Mouse (Mus musculus) liver, embryonic 14.5 days (tissue): ENCODE measurements around the gene Dhx57. TPM values are rescaled to one million over a fixed set of nuclear protein-coding genes. Genes with fewer than 3 reads are reported as not detected.
A peak's percentile ranks its signal among the peaks of the same experiment; 100 is the strongest.

Experiments
- ATAC-seq: fragments of 200-750 bp; cut with Nextera tagmentation; 2 replicates; pipeline ENCODE4 v1.8.0; 2017; ENCODE audit warnings: moderate number of reproducible peaks, mild to moderate bottlenecking, moderate library complexity; ENCODE audit not compliant: insufficient read depth
- DNase-seq, 3 experiments: peaks; one replicate each; pipeline ENCODE4 v3.0.0-alpha.2; 2012 to 2013; ENCODE audit warnings: low read depth in 3 of 3, low spot score in 3 of 3
- H3K27ac ChIP-seq: fragments of 300-500 bp; sonication (generic); 2 replicates; pipeline ENCODE4 v1.5.1; 2014; ENCODE audit warnings: moderate library complexity, mild to moderate bottlenecking, control low read depth, inconsistent platforms
- H3K27me3 ChIP-seq: fragments of 300-500 bp; sonication (generic); 2 replicates; pipeline ENCODE4 v1.6.1; 2014; ENCODE audit warnings: mild to moderate bottlenecking, low read length, moderate library complexity; ENCODE audit not compliant: control insufficient read depth, insufficient read depth
- H3K36me3 ChIP-seq: fragments of 300-500 bp; sonication (generic); replicated peaks from 2 replicates; pipeline ENCODE4 v1.6.1; 2014; ENCODE audit warnings: low read depth; ENCODE audit not compliant: control insufficient read depth, insufficient read depth
- H3K4me1 ChIP-seq, 2 experiments: fragments of 200-500 bp in 1 of 2; fragments of 300-500 bp in 1 of 2; sonication (generic) in 1 of 2; replicated peaks; 2 replicates each; pipeline ENCODE4 v1.6.1; 2012 to 2014; ENCODE audit warnings: antibody characterized with exemption in 1 of 2, inconsistent platforms in 1 of 2, low read length in 1 of 2; ENCODE audit not compliant: control insufficient read depth in 2 of 2, insufficient read depth in 2 of 2
- H3K4me2 ChIP-seq: fragments of 300-500 bp; sonication (generic); 2 replicates; pipeline ENCODE4 v1.6.1; 2014; ENCODE audit warnings: low read depth, mild to moderate bottlenecking, control low read depth, moderate library complexity
- H3K4me3 ChIP-seq, 2 experiments: fragments of 200-500 bp in 1 of 2; fragments of 300-500 bp in 1 of 2; sonication (generic) in 1 of 2; 2 replicates each; pipeline ENCODE4 v1.5.1; 2012 to 2014; ENCODE audit warnings: low read depth in 2 of 2, low read length in 2 of 2, mild to moderate bottlenecking in 2 of 2, control low read depth in 1 of 2, inconsistent platforms in 1 of 2, moderate library complexity in 1 of 2; ENCODE audit not compliant: insufficient read depth in 1 of 2
- H3K9ac ChIP-seq: fragments of 300-500 bp; sonication (generic); replicated peaks from 2 replicates; pipeline ENCODE4 v1.6.1; 2014; ENCODE audit warnings: mild to moderate bottlenecking, control low read depth, moderate library complexity
- H3K9me3 ChIP-seq: fragments of 300-500 bp; sonication (generic); 2 replicates; pipeline ENCODE4 v1.6.1; 2016; ENCODE audit warnings: low read length, mixed read lengths; ENCODE audit not compliant: control insufficient read depth
- CTCF ChIP-seq: IDR thresholded peaks from 2 replicates; pipeline ENCODE4 v1.5.1; 2016; ENCODE audit warnings: antibody characterized with exemption, low read depth, control low read depth
- EP300 ChIP-seq: IDR thresholded peaks from 2 replicates; pipeline ENCODE4 v1.6.1; 2016; ENCODE audit warnings: antibody characterized with exemption, low read depth
- WGBS: fragments of 180-500 bp; shearing (Covaris S2); extraction: QIAGEN DNeasy Blood & Tissue Kit; methylation state at CpG from one replicate; pipeline ENCODE4 v1.1.7; 2014; ENCODE audit not compliant: insufficient replicate concordance; 5-methylcytosine and 5-hydroxymethylcytosine counted together
- polyA plus RNA-seq, 2 experiments: library from polyadenylated mRNA; depleted of rRNA in 1 of 2; stranded (reverse) in 1 of 2; unstranded in 1 of 2; fragments of >200 nt; fragmentation: Nextera tagmentation in 1 of 2; extraction: Ambion mirVana in 1 of 2; gene quantifications; 2 replicates each; pipeline versions ENCODE4 v1.2.1 to v1.2.3; 2012 to 2014

The Dhx57 gene
- polyA plus RNA-seq, 2 experiments = 2.8 to 5.1 TPM

DNA sequence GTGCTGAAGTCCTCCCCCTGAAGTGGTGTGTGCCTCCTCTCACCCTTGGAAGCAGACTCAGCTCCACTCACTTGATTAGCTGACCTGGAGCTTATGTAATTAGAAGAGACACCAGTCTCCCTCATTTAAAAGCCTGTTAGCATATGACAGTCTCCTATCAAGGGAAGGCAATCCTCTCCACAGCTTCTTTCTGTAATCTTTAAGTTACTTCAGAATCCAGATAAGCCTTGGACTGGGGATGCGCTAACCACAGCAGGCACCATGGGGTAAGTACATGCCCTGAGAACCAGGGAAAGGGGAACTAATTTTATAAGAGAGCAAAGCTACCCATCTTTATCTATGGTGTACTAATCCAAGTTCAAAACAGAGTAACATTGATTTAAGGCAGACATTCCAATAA is 17.0 kb upstream of the Dhx57 start, which contains the start of gene Arhgef33:
Gene Arhgef33 (plus strand): TSS at position 157 of the 400 bp plus-strand sequence.
- ATAC-seq (no peak), DNase-seq (no peak)
- Histone ChIP-seq H3K9me3 (no peaks in the 10 kb centered on the region), H3K4me1 (no peaks in the 10 kb centered on the region), H3K36me3 (no peaks in the 10 kb centered on the region), H3K4me3 (no peak within 1 kb of the TSS), H3K4me2 (no peak within 1 kb of the TSS), H3K9ac (no peak within 1 kb of the TSS), H3K27me3 (no peaks in the 10 kb centered on the region; the same call in 1 of the 2 replicates), H3K27ac (no peak within 1 kb of the TSS)
- WGBS = 36% methylated on average over 1 of the region's 1 CpGs
- no peak for TF ChIP-seq CTCF
- no peak for TF ChIP-seq EP300

DNA sequence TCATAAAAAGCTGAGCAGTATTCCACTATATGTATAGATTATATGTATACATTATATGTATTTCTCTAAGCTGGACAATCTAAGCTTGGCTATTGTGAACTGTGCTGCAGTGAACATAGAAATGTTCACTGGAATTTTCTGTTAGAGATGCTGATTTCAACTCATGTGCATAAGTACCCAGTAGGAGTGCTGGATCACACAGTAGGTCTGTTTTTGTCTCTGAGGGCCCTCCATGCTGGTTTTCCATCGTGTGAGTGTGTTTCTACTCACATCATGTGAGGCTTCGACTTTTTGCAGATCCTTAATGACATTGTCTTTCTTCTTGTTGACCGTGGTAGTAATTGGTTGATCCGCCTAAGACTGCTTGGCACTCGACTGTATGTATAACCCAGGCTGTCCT is 8.6 kb upstream of the Dhx57 start:
- Histone ChIP-seq H3K27me3 (no peaks in the 10 kb centered on the region), H3K4me1 (no peaks in the 10 kb centered on the region), H3K9ac (no peak overlapping the region), H3K36me3 (no peaks in the 10 kb centered on the region), H3K9me3 (no peaks in the 10 kb centered on the region), H3K4me3 (no peak overlapping the region), H3K4me2 (no peak overlapping the region), H3K27ac (no peak overlapping the region)
- no peak for DNase-seq
- TF ChIP-seq CTCF (no peak), EP300 (no peak)
- ATAC-seq = no peak
- 66% methylated on average over 5 of the region's 5 CpGs for WGBS

DNA sequence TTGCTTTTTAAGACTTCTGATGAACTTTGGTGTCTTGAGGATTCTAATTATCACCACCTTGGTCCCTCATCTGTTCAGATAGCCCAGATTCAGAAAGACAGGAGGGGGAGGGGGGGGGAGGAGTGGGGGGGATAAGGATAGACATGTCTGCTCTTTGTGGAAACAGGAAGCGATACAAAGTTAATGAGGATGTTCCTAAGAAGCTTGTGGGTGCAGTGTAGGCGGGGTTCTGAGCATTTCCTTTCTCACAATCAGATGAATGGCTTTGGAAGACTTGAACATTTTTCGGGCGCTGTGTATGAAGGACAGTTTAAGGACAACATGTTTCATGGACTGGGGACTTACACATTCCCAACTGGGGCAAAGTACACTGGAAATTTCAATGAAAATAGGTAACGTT is 5.0 kb upstream of the Dhx57 start:
- Histone ChIP-seq H3K9ac (no peak overlapping the region), H3K4me1 (no peaks in the 10 kb centered on the region), H3K9me3 (no peaks in the 10 kb centered on the region), H3K4me2 (no peak overlapping the region), H3K27me3 (no peaks in the 10 kb centered on the region), H3K36me3 (no peaks in the 10 kb centered on the region), H3K4me3 (no peak overlapping the region), H3K27ac (no peak overlapping the region)
- TF ChIP-seq EP300 = no peak
- WGBS = 60% methylated on average over 5 of the region's 5 CpGs
- DNase-seq (no peak), ATAC-seq (no peak)

DNA sequence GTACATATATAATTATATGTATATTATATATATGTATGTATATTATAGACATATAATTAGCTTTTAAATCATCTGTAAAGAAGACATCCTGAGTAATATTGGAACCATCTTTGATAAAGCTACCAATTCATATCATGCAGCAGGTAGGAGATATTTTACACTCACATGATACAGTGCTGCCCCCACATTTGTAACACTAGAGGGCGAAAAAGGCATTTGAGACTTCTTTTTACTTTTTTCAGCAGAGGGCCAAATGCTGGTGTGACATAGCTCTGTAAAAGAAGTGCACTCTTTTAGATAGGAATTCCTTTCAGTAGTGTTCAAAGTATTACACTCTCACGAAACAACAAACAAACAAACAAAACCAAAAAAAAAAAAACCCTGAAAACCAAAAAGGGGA is 872 bp upstream of the Dhx57 start:
- Histone ChIP-seq H3K9me3 (no peaks in the 10 kb centered on the region), H3K4me3 (no peak overlapping the region), H3K4me1 (peaks cover 7 to 8% of the 10 kb centered on the region in 2 experiments; a peak in 2 of 4 replicates), H3K4me2 (no peak overlapping the region), H3K27me3 (no peaks in the 10 kb centered on the region), H3K36me3 (no peaks in the 10 kb centered on the region), H3K9ac (no peak overlapping the region), H3K27ac (no peak overlapping the region)
- DNase-seq (peak; percentile 35 to 52 (median 45)), ATAC-seq (no peak)
- TF ChIP-seq CTCF (peak; percentile 59; the same call in 1 of the 2 replicates), EP300 (no peak)
- 13% methylated on average over 2 of the region's 2 CpGs for WGBS

DNA sequence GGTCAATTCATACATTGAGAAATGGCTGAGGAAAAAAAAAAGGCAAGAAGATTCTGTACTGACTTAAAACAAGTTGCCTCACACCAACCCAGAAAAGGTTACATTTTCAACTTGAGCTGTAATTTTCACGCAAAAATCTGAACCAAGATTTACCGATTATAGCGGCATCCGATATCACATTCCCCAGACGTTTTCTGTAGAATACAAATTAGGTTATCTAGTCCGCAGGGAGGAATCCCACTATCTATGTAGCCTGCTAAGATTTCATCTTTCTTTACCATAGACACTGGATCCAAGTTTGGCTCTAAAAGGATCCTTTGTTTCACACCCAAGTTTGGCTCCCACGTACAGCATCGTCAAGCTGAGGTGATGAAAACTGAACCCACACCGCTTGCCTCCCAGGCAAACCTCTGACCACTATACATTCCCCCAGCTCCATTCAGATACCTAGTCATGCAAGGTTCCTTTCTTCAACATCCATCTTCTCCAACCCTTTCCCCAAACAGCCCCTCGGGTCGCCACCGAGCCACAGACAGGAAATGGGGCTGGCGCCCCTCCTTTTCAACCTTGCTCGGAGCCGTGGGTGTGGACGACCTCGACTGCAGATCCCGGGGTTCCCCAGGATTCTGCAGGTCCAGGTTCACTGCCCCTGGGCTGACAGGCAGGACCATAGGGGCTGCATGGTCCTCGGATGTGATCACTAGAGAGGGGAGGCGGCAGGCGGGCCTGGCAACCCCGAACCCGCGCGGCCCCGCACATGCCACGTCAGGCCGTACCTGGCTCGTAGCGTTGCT is 799 bp downstream of the Dhx57 start:
- Histone ChIP-seq H3K9ac (peak overlapping the region; percentile 77), H3K27me3 (no peaks in the 10 kb centered on the region), H3K4me2 (peak overlapping the region; percentile 97), H3K36me3 (no peaks in the 10 kb centered on the region), H3K4me3 (peak overlapping the region; percentile 77 to 94), H3K27ac (peak overlapping the region; percentile 16; the same call in 1 of the 2 replicates), H3K4me1 (peaks cover 7 to 8% of the 10 kb centered on the region in 2 experiments; a peak in 2 of 4 replicates), H3K9me3 (no peaks in the 10 kb centered on the region)
- DNase-seq = no peak
- ATAC-seq = peak; percentile 21
- TF ChIP-seq CTCF (no peak), EP300 (no peak)
- under 1% methylated on average over 30 of the region's 30 CpGs for WGBS
